Mouse (Mus musculus): ENCODE measurements at regions not wholly inside any gene's neighbourhood (a gene's known extent, or its start where the extent isn't known, plus 50 kb on each side); places are given as distances from the start of the nearest gene placed in this dataset.

- TF ChIP-seq POLR2A (IDR thresholded peaks at IDR 0.05; ENCODE audit: low read depth, low read length) (no peak), CTCF (conservative IDR thresholded peaks at IDR 0.05; ENCODE audit: insufficient read depth, insufficient read length, low read depth, low read length) (no peak)
Observed at GRCm38 (mm10) chr10:96848496-96848895, 231.7 kb downstream of the Btg1 start.

Measured in kidney, adult 2 months (tissue).